ENCODE assay signal across 16 mouse cellular contexts in the genomic region with DNA sequence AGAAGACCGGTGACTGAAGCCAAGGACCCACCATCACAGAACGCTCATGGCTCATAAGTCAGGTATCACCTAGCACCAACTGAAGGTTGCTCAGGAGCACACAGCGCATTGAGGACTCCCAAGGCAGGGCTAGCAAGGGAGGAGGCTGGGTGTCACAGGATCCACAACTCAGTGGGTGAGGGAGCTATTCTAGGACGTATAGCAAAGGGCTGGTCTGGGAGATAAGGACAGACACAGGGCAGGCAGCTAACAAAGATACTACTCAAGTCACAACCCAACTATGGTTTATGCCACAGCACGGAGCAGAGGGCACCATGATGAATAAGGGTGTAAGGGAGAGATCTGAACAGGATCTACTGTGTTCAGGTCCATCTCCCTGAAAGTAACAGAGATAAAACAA. TPM values are rescaled to one million over a fixed set of nuclear protein-coding genes. Genes with fewer than 3 reads are reported as not detected.
A peak's percentile ranks its signal among the peaks of the same experiment; 100 is the strongest.
DNase-seq lines count a peak whose midpoint lies in the region; ATAC-seq and TF ChIP-seq lines count a peak whose summit lies in the region.
"Had no signal": no experiment of that assay in that cellular context is flagged by ENCODE, and none has a peak within 500 bp of the region (broad histone marks: within the 10 kb centered on the region; RNA-seq: fewer than 3 reads in every experiment).

No protein-coding gene starts in this region.

- H3K27ac ChIP-seq in heart, embryonic 10.5 days = peak overlapping the region; percentile 23; the same call in 1 of the 2 replicates
- 0 out of 2 replicates have a peak overlapping the region, but pooled peaks have one; percentile 13 for H3K27ac ChIP-seq in MEL (ENCODE audit: control insufficient read depth, low read depth, low read length)
- H3K27ac ChIP-seq in liver, embryonic 16.5 days (ENCODE audit: low read length) = peak overlapping the region; percentile 92
- H3K27ac ChIP-seq: hindbrain, embryonic 12.5 days; neural tube, embryonic 12.5 days had no signal

- H3K36me3 ChIP-seq in heart, embryonic 10.5 days = peaks cover 83% of the 10 kb centered on the region
- H3K36me3 ChIP-seq in MEL (ENCODE audit: control insufficient read depth in 1 of 2, insufficient read depth in 2 of 2, low read length in 2 of 2) = peaks cover 5% of the 10 kb centered on the region in 2 experiments; a peak in 3 of 4 replicates
- H3K36me3 ChIP-seq in liver, embryonic 16.5 days (ENCODE audit: control insufficient read depth, insufficient read depth) = peaks cover 83% of the 10 kb centered on the region

- no peaks in the 10 kb centered on the region for H3K27me3 ChIP-seq in heart, embryonic 10.5 days (ENCODE audit: insufficient read depth, poor library complexity, severe bottlenecking)
- no peaks in the 10 kb centered on the region for H3K27me3 ChIP-seq in MEL (ENCODE audit: control insufficient read depth in 1 of 2, insufficient read depth in 2 of 2, low read length in 2 of 2)
- no peaks in the 10 kb centered on the region for H3K27me3 ChIP-seq in liver, embryonic 16.5 days (ENCODE audit: control insufficient read depth, insufficient read depth, low read depth, low read length)
- H3K27me3 ChIP-seq: hindbrain, embryonic 12.5 days; neural tube, embryonic 12.5 days had no signal

- H3K9me3 ChIP-seq in heart, embryonic 10.5 days = no peaks in the 10 kb centered on the region
- no peaks in the 10 kb centered on the region for H3K9me3 ChIP-seq in MEL (replicated peaks; ENCODE audit: insufficient read depth, low read length)
- H3K9me3 ChIP-seq in liver, embryonic 16.5 days (replicated peaks; ENCODE audit: control insufficient read depth, low read length) = no peaks in the 10 kb centered on the region
- H3K9me3 ChIP-seq: hindbrain, embryonic 12.5 days; neural tube, embryonic 12.5 days had no signal

- no peak for TF ChIP-seq CTCF in MEL (IDR thresholded peaks at IDR 0.05 in 2 of 3, conservative IDR thresholded peaks at IDR 0.05 in 1 of 3; ENCODE audit: control insufficient read depth in 1 of 3, insufficient read depth in 1 of 3, low read depth in 2 of 3, low read length in 3 of 3, poor library complexity in 1 of 3, severe bottlenecking in 1 of 3)

- 74% methylated on average over 5 of the region's 5 CpGs for WGBS in heart, embryonic 10.5 days
- WGBS in liver, embryonic 16.5 days (ENCODE audit: insufficient replicate concordance) = 33% methylated on average over 5 of the region's 5 CpGs

- ATAC-seq in erythroid progenitor cell, adult 5-6 weeks (replicated peaks; ENCODE audit: low FRiP score, poor library complexity, severe bottlenecking) = peak; percentile 78
- peak; percentile 91 for ATAC-seq in liver, embryonic 16.5 days (ENCODE audit: low read depth)
- ATAC-seq: forebrain, embryonic 16.5 days; midbrain, embryonic 16.5 days had no signal

- H3K4me2 ChIP-seq in liver, embryonic 16.5 days (ENCODE audit: low read depth, low read length) = peak overlapping the region; percentile 44
- H3K4me2 ChIP-seq: hindbrain, embryonic 12.5 days; neural tube, embryonic 12.5 days had no signal

- H3K9ac ChIP-seq in MEL (ENCODE audit: control insufficient read depth, low read depth, low read length, poor library complexity, severe bottlenecking) = no peak overlapping the region
- H3K9ac ChIP-seq in liver, embryonic 16.5 days (ENCODE audit: low read depth, low read length) = peak overlapping the region; percentile 25
- H3K9ac ChIP-seq: hindbrain, embryonic 12.5 days; neural tube, embryonic 12.5 days had no signal

- intact Hi-C loops in heart, postnatal 10 days (cut with DNase I) = no loop called here

- TF ChIP-seq POLR2A in MEL (IDR thresholded peaks at IDR 0.05; ENCODE audit: control insufficient read depth in 1 of 2, insufficient read depth in 1 of 2, low read depth in 1 of 2, low read length in 2 of 2, poor library complexity in 1 of 2) = no peak

- no peaks in the 10 kb centered on the region for H3K79me2 ChIP-seq in MEL (ENCODE audit: control insufficient read depth, insufficient read depth, low read length, poor library complexity)

- no peak overlapping the region for H3K4me3 ChIP-seq in heart, embryonic 10.5 days
- H3K4me3 ChIP-seq in MEL (ENCODE audit: control insufficient read depth in 1 of 2, insufficient read depth in 1 of 2, low read depth in 2 of 2, low read length in 2 of 2) = no peak overlapping the region
- H3K4me3 ChIP-seq in liver, embryonic 16.5 days (ENCODE audit: low read depth, low read length) = 0 out of 2 replicates have a peak overlapping the region, but pooled peaks have one; percentile 3
- H3K4me3 ChIP-seq: hindbrain, embryonic 12.5 days; neural tube, embryonic 12.5 days had no signal

- H3K4me1 ChIP-seq in heart, embryonic 10.5 days = peaks cover 7% of the 10 kb centered on the region
- peaks cover 3 to 4% of the 10 kb centered on the region in 2 experiments; a peak in 3 of 4 replicates for H3K4me1 ChIP-seq in MEL (ENCODE audit: control insufficient read depth in 1 of 2, insufficient read depth in 2 of 2, low read length in 2 of 2)
- H3K4me1 ChIP-seq in liver, embryonic 16.5 days (ENCODE audit: control insufficient read depth, low read depth, low read length) = peaks cover 46% of the 10 kb centered on the region
- H3K4me1 ChIP-seq: neural tube, embryonic 12.5 days had no signal

- peak; percentile 88 for DNase-seq in heart, embryonic 10.5 days (ENCODE audit: low spot score)
- no peak for DNase-seq in heart, postnatal 10 days
- DNase-seq in MEL (ENCODE audit: low read depth, low spot score) = peak; percentile 58
- DNase-seq in retina, postnatal 1 day = no peak
- no peak for DNase-seq in gastrocnemius, adult 8-10 months (ENCODE audit: low spot score in 2 of 2)
- no peak for DNase-seq in cerebellum, postnatal 10 days
- DNase-seq: cerebellum, adult 18-20 months; gastrocnemius, postnatal 14 days; kidney, postnatal 10 days; thymus, postnatal 14 days had no signal

- TF ChIP-seq RAD21 in MEL (IDR thresholded peaks at IDR 0.05; ENCODE audit: low read depth, low read length) = no peak

- no peak for TF ChIP-seq EP300 in MEL (IDR thresholded peaks at IDR 0.05; ENCODE audit: low read depth in 1 of 2, low read length in 2 of 2)

RNA-seq across cellular contexts. Expression of gene Tedc2, which starts 5.2 kb away (rescaled TPM):
- 9.9 and 10.0 TPM in 2 replicates for polyA plus RNA-seq in heart, embryonic 10.5 days (2016; fragmentation: Nextera tagmentation; extraction: Ambion mirVana)
- total RNA-seq in heart, postnatal 10 days (2021) = 1 to 10 TPM; 3.5 to 5.0 TPM
- total RNA-seq in MEL (2012; rRNA removed) = 18.5 and 22.6 TPM in 2 replicates
- polyA plus RNA-seq in MEL (2012; ENCODE audit: insufficient read depth in 1 of 2, insufficient read length in 2 of 2, low read depth in 1 of 2, low replicate concordance in 2 of 2, missing spikeins in 1 of 2) = 10 to 100 TPM in 1 of 2 experiments, not detected in 1; 24.6 TPM
- 13.8 and 19.8 TPM in 2 replicates for total RNA-seq in erythroid progenitor cell, adult 5-6 weeks (2015; ENCODE audit: low replicate concordance)
- 16.2 and 17.2 TPM in 2 replicates for total RNA-seq in erythroid progenitor cell, adult 5-6 weeks (2017; ENCODE audit: low replicate concordance)
- 7.1 and 7.4 TPM in 2 replicates for polyA plus RNA-seq in liver, embryonic 16.5 days (2015; fragmentation: Nextera tagmentation; extraction: Ambion mirVana)
- 1 to 10 TPM; 1.1 to 1.5 (median 1.3) TPM for total RNA-seq in gastrocnemius, adult 8-10 months (2022)

RNA-seq across cellular contexts. Expression of gene Ntn3, which starts 16.5 kb away (rescaled TPM):
- polyA plus RNA-seq in heart, embryonic 10.5 days (2016; fragmentation: Nextera tagmentation; extraction: Ambion mirVana) = 1.9 and 3.6 TPM in 2 replicates
- 1 to 10 TPM; 1.6 to 1.7 TPM for total RNA-seq in heart, postnatal 10 days (2021)
- 1.7 and 2.7 TPM in 2 replicates for total RNA-seq in MEL (2012; rRNA removed)
- polyA plus RNA-seq in MEL (2012; ENCODE audit: insufficient read depth in 1 of 2, insufficient read length in 2 of 2, low read depth in 1 of 2, low replicate concordance in 2 of 2, missing spikeins in 1 of 2) = 1 to 10 TPM in 1 of 2 experiments, not detected in 1; 2.5 TPM
- total RNA-seq in erythroid progenitor cell, adult 5-6 weeks (2015; ENCODE audit: low replicate concordance) = not detected in 2 replicates
- total RNA-seq in erythroid progenitor cell, adult 5-6 weeks (2017; ENCODE audit: low replicate concordance) = not detected in 2 replicates
- polyA plus RNA-seq in liver, embryonic 16.5 days (2015; fragmentation: Nextera tagmentation; extraction: Ambion mirVana) = 0.65 and 0.78 TPM in 2 replicates
- total RNA-seq in gastrocnemius, adult 8-10 months (2022) = under 1 TPM; 0.19 to 0.53 (median 0.42) TPM

RNA-seq across cellular contexts. Expression of gene Tbc1d24, which starts 20.5 kb away (rescaled TPM):
- polyA plus RNA-seq in heart, embryonic 10.5 days (2016; fragmentation: Nextera tagmentation; extraction: Ambion mirVana) = 5.3 TPM in 2 replicates
- 10 to 100 TPM in 1 of 2 experiments, 1 to 10 TPM in 1; 8.4 to 11.0 TPM for total RNA-seq in heart, postnatal 10 days (2021)
- total RNA-seq in MEL (2012; rRNA removed) = 21.8 and 24.3 TPM in 2 replicates
- polyA plus RNA-seq in MEL (2012; ENCODE audit: insufficient read depth in 1 of 2, insufficient read length in 2 of 2, low read depth in 1 of 2, low replicate concordance in 2 of 2, missing spikeins in 1 of 2) = 10 to 100 TPM; 27.3 to 34.2 TPM
- total RNA-seq in erythroid progenitor cell, adult 5-6 weeks (2015; ENCODE audit: low replicate concordance) = 3.4 and 5.8 TPM in 2 replicates
- 2.6 and 2.7 TPM in 2 replicates for total RNA-seq in erythroid progenitor cell, adult 5-6 weeks (2017; ENCODE audit: low replicate concordance)
- polyA plus RNA-seq in liver, embryonic 16.5 days (2015; fragmentation: Nextera tagmentation; extraction: Ambion mirVana) = 7.0 and 7.4 TPM in 2 replicates
- 1 to 10 TPM; 4.8 to 7.0 (median 5.8) TPM for total RNA-seq in gastrocnemius, adult 8-10 months (2022)

RNA-seq across cellular contexts. Expression of gene Ccnf, which starts 25.4 kb away (rescaled TPM):
- 67.9 and 78.9 TPM in 2 replicates for polyA plus RNA-seq in heart, embryonic 10.5 days (2016; fragmentation: Nextera tagmentation; extraction: Ambion mirVana)
- 1 to 10 TPM; 6.9 to 7.7 TPM for total RNA-seq in heart, postnatal 10 days (2021)
- 34.5 and 38.0 TPM in 2 replicates for total RNA-seq in MEL (2012; rRNA removed)
- polyA plus RNA-seq in MEL (2012; ENCODE audit: insufficient read depth in 1 of 2, insufficient read length in 2 of 2, low read depth in 1 of 2, low replicate concordance in 2 of 2, missing spikeins in 1 of 2) = 10 to 100 TPM in 1 of 2 experiments, not detected in 1; 73.9 TPM
- 217 and 252 TPM in 2 replicates for total RNA-seq in erythroid progenitor cell, adult 5-6 weeks (2015; ENCODE audit: low replicate concordance)
- total RNA-seq in erythroid progenitor cell, adult 5-6 weeks (2017; ENCODE audit: low replicate concordance) = 391 and 426 TPM in 2 replicates
- polyA plus RNA-seq in liver, embryonic 16.5 days (2015; fragmentation: Nextera tagmentation; extraction: Ambion mirVana) = 72.1 and 75.2 TPM in 2 replicates
- under 1 TPM; 0.10 to 0.48 (median 0.32) TPM for total RNA-seq in gastrocnemius, adult 8-10 months (2022)

RNA-seq across cellular contexts. Expression of gene Atp6v0c, which starts 56.3 kb away (rescaled TPM):
- polyA plus RNA-seq in heart, embryonic 10.5 days (2016; fragmentation: Nextera tagmentation; extraction: Ambion mirVana) = 538 and 598 TPM in 2 replicates
- total RNA-seq in heart, postnatal 10 days (2021) = 100 to 1,000 TPM; 275 to 284 TPM
- total RNA-seq in MEL (2012; rRNA removed) = 58.4 and 59.3 TPM in 2 replicates
- polyA plus RNA-seq in MEL (2012; ENCODE audit: insufficient read depth in 1 of 2, insufficient read length in 2 of 2, low read depth in 1 of 2, low replicate concordance in 2 of 2, missing spikeins in 1 of 2) = 100 to 1,000 TPM; 125 to 515 TPM
- 231 and 265 TPM in 2 replicates for total RNA-seq in erythroid progenitor cell, adult 5-6 weeks (2015; ENCODE audit: low replicate concordance)
- 83.8 and 103 TPM in 2 replicates for total RNA-seq in erythroid progenitor cell, adult 5-6 weeks (2017; ENCODE audit: low replicate concordance)
- polyA plus RNA-seq in liver, embryonic 16.5 days (2015; fragmentation: Nextera tagmentation; extraction: Ambion mirVana) = 352 and 382 TPM in 2 replicates
- 100 to 1,000 TPM; 152 to 173 (median 158) TPM for total RNA-seq in gastrocnemius, adult 8-10 months (2022)

Comparison
In these comparisons a context has a peak if more than half of its experiments do, and no peak if none do; other contexts are left out.
1. DNase-seq: peak in heart, embryonic 10.5 days (single experiment) and MEL (single experiment); none in heart, postnatal 10 days (0 of 2), retina, postnatal 1 day (single experiment), gastrocnemius, adult 8-10 months (0 of 2) and cerebellum, postnatal 10 days (0 of 2).
2. H3K27ac ChIP-seq: peak in every context shown above with its lines; median percentile 92 in liver, embryonic 16.5 days; 23 in heart, embryonic 10.5 days; 13 in MEL.